Mouse (Mus musculus) adrenal gland, adult (tissue): ENCODE data around the gene Sox18.

ENCODE experiments used
- DNase-seq, 2 experiments: peaks; one replicate each; pipeline ENCODE4 v3.0.0; 2022 to 2023; ENCODE audit warnings: low spot score in 1 of 2; ENCODE audit not compliant: inconsistent age in 2 of 2

Gene Sox18

DNA sequence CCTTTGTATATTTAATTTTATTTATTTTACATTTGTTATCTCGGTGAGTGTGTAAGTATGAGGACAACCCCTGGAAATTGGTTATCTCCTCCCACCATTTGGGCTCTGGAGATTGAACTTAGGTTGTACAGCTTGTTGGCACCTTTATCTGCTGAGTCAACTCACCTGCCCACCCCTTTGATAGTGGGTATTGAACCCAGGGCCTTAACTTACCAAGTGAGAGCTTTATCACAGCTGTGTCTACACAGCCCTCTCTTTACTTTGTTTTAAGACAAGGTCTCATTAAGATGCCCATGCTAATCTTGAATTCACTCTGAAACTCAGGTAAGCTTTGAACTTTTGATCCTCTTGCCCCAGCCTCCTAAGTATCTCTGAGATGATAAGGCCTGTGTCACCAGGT lies 10.5 kb upstream of the Sox18 start:
- no peak for DNase-seq

DNA sequence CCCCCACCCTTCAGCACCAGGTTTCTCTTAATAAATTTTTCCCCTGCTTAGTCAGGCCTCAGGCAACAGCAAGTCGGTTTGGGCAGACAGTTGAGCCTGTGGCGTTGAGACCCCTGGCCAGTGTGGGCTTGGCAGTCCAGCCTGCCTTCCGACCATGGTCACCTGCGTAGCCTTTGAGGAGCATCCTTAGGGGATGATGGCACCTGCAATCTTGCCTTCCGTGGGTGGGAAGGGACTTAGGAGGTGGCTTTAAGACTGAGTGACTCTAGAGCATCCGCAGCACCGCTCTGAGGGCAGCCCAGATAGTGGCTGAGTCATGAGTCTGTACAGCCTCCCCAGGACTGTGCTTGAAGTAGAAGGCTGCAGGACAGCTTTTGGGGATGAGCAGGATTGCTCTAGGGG lies 9.3 kb upstream of the Sox18 start:
- peak in 1 of 2 experiments; percentile 72 for DNase-seq

- peak; percentile 79 to 94 for DNase-seq
Observed at GRCm38 (mm10) chr2:181679951-181680715, 8.7 kb upstream of the Sox18 start, which contains the start of gene Tcea2. TSS of gene Tcea2 (plus strand) at chr2:181680310.

DNA sequence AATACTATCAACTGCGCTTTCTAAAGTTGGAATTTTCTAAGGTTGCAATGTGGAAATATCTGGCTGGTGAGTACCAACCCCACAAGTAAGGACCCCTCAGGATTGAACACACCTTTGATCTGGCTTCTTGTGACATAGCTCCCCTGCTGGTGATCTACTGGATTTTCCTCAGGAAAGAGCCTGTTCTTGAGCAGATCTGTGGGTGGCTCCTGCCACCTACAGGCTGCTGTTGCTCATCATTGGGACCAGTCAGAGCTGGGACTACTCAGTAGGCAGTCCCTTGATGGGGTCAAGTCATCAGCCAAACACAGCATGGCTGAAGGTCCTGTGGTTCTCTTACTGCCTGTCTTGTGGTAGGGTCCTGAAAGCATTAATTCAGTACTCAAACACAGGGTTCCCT lies 7.3 kb upstream of the Sox18 start:
- peak; percentile 85 to 93 for DNase-seq

DNA sequence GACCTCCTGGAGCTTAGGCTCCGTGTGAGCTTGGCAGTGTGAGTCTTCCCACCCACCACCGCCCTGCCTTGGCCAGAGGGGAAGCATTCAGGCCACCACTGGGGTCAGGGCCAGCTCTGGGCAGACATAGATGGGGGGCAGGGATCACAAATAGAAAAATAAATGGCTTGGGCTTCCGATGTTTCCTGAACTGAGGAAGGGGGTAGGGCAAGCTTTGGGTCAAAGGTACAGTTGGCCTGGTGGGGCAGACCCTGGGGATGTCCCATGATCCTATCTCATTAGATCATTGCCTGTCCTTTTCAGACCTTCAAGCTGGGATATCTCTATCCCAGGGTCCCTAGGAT lies 6.3 kb upstream of the Sox18 start:
- peak; percentile 48 to 68 for DNase-seq

- peak; percentile 63 to 73 for DNase-seq
Observed at GRCm38 (mm10) chr2:181677096-181677754, 5.8 kb upstream of the Sox18 start.

- DNase-seq = no peak
Observed at GRCm38 (mm10) chr2:181676424-181676823, 5.0 kb upstream of the Sox18 start.

- DNase-seq = peak; percentile 82 to 90
Observed at GRCm38 (mm10) chr2:181675454-181675853, 4.0 kb upstream of the Sox18 start.

DNA sequence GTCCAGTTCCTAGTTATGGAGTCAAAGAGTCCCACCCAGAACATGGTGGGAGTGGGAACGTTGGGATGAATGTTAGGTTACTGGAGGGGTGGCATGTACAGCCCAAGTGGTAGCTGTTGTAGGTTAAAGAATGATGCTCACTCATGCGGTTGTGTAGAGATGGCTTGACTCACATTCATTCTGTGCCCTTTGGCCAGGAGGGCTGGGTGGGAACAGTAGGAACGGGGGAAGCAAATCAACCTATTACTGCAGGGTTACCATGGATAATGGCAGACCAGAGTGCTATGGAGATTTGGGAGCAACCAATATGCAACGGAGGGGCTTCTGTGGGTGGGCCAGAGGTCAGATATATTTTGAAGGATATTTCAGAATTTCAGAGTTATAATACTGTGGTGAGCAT lies 3.5 kb upstream of the Sox18 start:
- DNase-seq = no peak

DNA sequence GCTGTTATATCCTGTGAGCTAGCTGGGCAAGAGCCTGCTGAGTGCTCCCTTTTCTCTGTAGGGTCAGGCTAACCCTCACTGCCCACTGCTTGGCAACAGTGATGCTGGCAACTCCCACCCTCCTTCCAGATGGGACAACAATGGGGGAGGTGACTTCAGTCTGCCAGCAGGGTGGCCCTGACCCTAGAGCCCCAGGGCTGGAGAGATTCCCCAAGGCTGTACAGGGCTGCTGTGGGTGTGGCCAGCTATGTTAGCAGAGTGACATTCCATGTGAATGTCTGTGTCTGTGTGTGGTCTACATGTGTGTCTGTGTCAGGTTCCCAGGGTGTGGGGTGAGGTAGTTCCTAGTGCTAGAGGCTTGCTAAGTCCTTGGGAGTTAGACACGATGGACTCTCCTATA lies 2.1 kb upstream of the Sox18 start:
- DNase-seq = peak; percentile 45 to 79

DNA sequence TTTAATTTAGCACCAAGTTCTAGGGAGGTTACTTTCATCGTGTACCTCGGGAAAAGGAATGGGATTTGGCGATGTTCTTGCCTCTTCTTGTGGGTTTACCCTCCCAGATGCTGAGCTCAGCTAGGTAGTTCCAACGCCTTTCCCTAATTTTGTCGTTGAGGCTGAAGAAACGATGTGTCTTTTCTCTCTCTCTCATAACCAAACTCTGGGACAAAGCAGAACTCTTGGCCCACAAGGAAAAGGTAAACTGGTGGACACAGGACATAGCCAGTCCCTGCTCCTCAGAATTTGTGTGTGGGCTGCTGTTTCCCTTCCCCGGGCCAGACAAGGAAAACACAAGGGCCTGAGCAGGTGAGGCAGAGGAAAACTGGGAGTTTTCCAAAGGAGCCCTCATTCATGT lies 544 bp upstream of the Sox18 start:
- DNase-seq = no peak

DNA sequence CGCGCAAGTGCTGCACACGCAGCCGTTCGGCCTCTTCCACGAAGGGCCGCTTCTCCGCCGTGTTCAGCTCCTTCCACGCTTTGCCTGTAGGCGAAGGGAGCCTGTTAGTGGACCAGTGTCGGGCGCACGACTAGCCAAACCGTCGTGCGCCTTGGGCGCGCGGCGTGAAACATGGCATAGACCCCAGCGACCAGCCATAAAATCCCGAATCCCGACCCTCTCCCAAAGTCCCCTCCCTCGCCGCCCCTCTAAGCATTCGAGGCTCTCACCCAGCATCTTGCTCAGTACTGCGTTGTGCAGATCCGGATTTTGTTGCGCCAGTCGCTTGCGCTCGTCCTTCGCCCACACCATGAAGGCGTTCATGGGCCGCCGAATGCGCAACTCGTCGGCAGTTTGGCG lies 528 bp downstream of the Sox18 start:
- DNase-seq = no peak

- DNase-seq = peak in 1 of 2 experiments; percentile 65
Observed at GRCm38 (mm10) chr2:181670285-181670912, 1.0 kb downstream of the Sox18 start.

DNA sequence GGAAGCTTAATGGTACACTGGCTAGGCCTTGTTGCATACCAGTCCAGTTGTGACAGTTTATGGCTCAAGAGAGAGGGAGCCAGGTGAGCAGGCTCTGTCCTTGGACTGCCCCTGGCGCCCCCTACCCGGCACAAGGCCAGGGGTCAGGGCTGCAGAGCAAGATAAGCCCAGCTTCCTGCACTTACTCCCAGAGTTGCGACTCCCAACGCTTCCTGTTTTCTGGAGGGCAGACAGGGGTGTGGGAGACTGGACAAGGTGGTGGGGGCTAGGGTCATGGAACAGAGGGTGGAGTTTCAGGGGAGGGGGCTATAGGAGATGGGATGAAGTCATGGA lies 8.2 kb downstream of the Sox18 start:
- peak; percentile 72 to 85 for DNase-seq

GRCm38 (mm10) chr2:181662620-181663297 lies 8.7 kb downstream of the Sox18 start:
- peak in 1 of 2 experiments; percentile 58 for DNase-seq

GRCm38 (mm10) chr2:181659609-181660055 lies 11.8 kb downstream of the Sox18 start:
- peak; percentile 87 to 96 for DNase-seq

GRCm38 (mm10) chr2:181658930-181659555 lies 12.4 kb downstream of the Sox18 start:
- DNase-seq = peak; percentile 76 to 92

GRCm38 (mm10) chr2:181658528-181658927 lies 12.9 kb downstream of the Sox18 start:
- no peak for DNase-seq

- DNase-seq = no peak
Observed at GRCm38 (mm10) chr2:181657441-181657840, 14.0 kb downstream of the Sox18 start.

GRCm38 (mm10) chr2:181656734-181657133 lies 14.7 kb downstream of the Sox18 start, which contains the start of gene Gm29797:
TSS of gene Gm29797 (plus strand) at chr2:181657034.
- no peak for DNase-seq

GRCm38 (mm10) chr2:181653523-181653922 lies 17.9 kb downstream of the Sox18 start:
- DNase-seq = no peak
